Mouse (Mus musculus): ENCODE results near the gene Asrgl1.

Gene Asrgl1

DNA sequence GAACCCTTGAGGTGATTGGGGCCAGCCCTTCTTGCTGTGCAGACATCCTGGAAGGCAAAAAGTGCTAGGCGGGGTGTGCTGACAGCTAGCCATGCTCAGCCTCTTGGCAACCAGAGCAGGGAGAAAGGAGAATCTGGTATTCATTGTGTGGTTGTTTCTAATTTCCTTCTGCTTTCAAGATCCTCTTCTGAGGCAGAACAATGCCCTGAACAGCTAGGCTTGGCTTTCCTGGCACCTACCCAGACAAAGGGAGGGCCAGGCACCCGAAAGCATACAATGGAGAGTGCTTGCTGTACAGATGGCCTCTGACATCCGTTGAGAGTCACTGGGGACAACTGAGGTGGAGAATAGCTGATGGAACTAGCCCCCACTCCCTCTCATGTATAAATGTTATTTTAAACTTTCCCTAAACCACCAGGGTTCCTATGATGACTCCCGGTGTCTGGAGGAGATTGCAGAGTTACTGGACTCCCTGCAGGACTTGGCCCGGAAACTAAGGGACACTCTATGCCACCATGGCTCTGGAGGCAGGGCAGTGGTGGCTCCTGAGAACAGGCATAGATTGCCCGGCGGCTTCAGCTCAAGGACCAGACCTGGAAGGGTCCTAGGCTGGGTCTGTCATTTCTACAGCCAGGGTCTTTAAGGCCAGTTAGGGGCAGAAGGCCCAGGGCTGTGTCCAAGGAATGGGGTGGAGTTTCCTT lies 63.8 kb downstream of the Asrgl1 start:
- no peak for DNase-seq (ENCODE audit: low read depth, low spot score)

DNA sequence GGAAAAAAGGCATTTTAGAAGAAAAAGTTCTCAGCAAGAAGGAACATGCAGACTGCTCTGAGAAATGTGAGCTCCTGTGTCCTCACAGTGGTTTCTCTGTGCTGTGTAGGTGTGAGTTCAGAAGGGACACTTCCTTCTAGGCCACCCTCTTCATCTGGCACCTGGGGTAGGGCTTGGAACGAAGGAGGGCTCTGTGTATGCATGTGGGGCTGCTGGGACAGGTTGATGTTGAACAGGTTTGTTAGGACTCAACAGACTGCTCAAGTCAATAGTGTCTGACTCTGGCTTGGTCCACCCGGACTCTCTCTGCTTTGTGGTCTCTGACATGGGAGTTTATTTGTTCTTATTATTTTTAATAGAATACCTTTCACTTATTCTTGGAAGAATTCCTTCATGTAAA lies 65.1 kb downstream of the Asrgl1 start:
- no peak for DNase-seq (ENCODE audit: low read depth, low spot score)

DNA sequence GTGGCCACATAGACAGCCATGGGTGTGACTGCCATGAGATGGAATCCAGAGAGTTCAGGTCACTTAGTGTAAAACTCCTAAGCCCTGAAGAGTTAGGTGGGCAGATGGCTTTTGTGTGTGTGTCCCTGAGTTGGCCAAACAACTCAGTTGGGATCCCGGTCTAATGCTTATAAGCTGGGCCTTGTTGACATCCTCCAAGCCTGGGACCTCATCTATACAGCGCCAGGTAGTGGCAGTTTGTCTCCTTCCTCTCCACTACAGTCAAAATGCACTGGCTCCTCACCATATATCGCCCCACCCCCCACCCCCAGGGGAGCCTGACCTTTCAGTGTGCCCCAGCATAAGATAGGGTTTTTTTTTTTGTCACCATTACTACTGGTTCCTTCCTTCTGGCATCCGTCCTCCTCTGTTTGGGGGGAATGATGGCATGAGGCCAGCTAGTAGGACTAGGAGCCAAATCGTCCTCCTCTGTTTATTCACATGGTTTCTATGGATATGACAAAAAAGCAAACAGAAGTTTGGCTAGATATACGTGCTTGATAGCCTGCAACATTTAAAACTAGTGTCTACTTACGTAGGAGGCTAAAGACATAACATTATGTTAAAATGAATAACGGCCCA lies 65.6 kb downstream of the Asrgl1 start:
- DNase-seq (ENCODE audit: low read depth, low spot score) = no peak

DNA sequence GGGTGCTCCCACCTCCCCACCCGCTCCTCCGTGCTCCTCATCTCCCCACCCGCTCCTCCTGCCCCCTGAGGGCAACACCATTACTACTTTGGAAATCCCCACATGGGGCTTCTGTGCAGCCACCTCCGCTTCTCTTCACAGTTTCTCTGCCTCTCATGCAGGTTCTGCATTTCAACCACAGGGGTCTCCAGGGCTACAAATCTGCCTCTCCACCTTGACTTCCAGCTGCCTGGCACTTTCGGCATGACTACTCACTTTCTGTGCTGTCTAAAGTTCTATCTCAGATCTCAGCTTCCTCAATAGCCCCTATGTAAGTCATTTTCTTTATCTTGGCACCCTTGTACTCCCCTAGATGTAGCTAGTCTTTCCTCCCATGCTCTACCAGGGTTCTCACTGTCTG lies 68.1 kb downstream of the Asrgl1 start:
- DNase-seq (ENCODE audit: low read depth, low spot score) = no peak

DNA sequence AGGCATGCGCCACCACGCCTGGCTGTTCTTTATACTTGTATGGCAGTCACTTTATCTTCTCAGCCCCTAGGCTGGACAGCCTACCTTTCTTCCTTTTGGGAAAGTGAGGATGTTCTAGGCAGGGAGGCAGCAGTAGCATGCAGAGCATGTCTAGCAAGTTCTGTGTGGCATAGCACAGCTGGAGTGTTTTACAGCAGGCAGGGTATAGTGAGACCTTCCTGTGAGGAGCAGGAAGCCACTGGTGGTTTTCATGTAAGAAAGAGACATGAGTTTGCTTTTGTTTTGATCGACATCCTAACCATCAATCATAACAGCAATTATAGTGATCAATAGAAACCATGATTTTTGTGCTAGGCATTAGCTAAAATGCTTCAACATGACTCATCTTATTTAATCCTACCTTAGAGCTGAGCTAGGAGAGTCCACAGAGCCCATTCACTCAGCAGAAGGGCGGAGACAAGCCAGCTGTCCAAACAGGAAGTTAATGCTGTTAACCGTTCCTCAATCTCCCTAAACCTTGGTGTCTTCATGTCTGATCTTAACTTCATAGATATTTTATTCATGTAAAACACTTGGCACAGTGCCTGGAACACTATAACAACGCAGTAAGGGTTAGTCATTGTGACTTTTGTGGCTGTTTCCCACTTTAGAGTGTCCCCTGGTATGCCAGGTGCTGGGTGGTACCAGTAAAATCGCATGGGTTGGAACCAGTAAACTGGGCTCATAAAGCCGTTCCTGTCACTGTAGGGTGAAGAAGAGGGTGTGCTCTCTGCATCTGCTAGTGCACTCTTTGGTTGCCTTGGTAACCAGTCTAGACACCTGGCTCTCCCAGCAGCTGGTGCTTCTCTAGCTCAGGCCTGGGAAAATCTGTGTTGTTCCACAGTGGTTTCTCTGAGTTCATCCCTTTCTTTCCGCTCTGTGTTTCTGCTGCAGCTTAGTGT lies 69.5 kb downstream of the Asrgl1 start:
- no peak for DNase-seq (ENCODE audit: low read depth, low spot score)

DNA sequence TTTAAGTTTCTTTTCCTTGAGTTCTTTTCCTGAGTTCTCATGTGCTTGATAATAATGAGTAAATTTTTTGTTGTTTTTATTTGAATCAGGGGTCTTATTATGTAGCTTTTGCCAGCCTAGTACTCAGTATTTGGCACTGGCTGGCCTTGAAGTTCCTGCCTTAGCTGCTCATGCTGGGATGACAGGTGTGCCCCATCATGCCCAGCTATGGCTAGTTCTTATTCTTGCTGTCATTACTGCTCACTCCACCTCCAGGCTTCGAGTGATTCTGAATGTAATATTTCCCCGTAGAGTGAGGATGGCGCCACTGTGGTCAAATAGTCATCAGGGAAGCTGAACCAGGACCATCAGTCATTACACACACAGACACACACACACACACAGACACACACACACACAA lies 71.6 kb downstream of the Asrgl1 start:
- DNase-seq (ENCODE audit: low read depth, low spot score) = no peak

DNA sequence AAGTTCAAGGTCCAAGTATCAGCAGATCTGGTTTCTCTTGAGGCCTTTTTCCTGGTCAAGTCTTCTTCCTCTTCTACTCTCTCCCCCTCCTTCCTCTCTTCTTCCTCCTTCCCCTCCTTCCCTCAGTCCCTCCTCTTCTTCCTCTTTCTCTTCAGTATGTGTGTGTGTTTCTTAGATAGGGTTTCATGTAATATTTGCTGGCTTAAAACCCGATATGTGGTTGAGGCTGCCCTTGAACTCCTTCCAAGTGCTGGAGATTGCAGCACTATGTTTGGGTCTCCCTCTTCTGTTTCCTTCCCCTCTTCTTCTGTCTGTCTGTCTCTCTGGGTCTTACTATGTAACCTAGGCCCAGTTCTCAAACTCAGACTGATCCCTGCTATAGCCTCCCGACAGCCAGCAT lies 72.6 kb downstream of the Asrgl1 start:
- DNase-seq (ENCODE audit: low read depth, low spot score) = no peak

DNA sequence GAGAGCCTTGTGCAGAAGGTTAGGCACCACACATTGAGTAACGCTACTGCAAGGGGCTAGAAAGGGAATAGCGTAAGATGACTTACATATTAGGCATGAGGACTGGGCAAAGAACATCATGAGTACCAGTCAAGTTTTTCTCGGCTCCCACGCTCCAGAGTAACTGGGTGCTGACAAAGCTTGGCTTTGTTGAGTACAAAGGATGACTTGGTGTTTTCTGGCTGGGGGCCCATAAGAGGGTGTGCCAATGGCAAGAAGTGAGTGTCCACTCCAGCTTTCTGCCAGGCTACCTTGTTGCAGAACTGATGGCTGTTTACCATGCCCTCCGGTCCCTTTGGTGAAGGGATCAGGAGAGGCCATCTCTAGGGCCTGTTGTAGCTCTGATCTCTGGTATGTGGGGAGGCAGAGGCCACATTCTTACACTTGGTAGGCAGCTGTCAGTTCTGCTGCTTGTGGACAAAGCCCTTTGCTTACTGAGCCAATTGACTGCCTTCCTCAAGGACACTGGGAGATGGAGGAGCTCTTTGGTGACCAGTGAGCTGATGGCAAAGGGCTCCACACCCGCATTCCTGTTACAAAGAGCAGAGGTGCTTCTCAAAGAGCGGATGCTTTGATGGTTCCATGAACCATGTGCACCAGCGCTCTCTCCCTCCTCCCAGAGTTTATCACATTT lies 74.1 kb downstream of the Asrgl1 start:
- DNase-seq (ENCODE audit: low read depth, low spot score) = no peak

DNA sequence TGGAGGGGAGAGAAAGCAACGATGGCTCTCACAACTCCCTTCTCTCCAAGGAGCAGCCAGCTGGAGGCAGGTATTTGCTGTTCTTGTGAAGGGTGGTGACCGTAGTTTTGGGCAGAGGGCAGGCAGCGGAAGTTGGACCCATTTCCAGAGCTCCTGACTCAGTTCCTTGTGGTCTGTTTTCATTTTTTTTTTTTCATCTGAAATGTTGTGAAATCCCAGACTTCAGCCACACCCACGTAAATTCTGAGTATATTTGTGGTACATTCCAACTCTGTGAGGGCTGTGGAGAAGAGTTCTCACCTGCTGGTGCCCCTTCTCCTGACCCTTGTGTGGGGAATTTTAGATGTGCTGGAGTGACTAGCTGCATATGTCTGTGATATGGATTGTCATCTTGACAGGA lies 75.3 kb downstream of the Asrgl1 start:
- DNase-seq (ENCODE audit: low read depth, low spot score) = no peak
